Mouse (Mus musculus) retina, embryonic 14.5 days (tissue): Measurements from ENCODE around the gene Fjx1.
A peak's percentile ranks its signal among the peaks of the same experiment; 100 is the strongest.

Experiments
- DNase-seq: peaks from one replicate; pipeline ENCODE4 v3.0.0-alpha.2; 2015; ENCODE audit warnings: low spot score

The Fjx1 gene

GRCm38 (mm10) chr2:102426434-102426833 is 25.9 kb downstream of the Fjx1 start:
- DNase-seq = no peak

GRCm38 (mm10) chr2:102416149-102416743 is 36.1 kb downstream of the Fjx1 start:
- DNase-seq = no peak

GRCm38 (mm10) chr2:102412738-102413137 is 39.6 kb downstream of the Fjx1 start:
- no peak for DNase-seq

GRCm38 (mm10) chr2:102410615-102411014 is 41.7 kb downstream of the Fjx1 start:
- DNase-seq = no peak

GRCm38 (mm10) chr2:102409741-102410140 is 42.6 kb downstream of the Fjx1 start:
- DNase-seq = no peak

- peak; percentile 60 for DNase-seq
Observed at GRCm38 (mm10) chr2:102407363-102408184, 44.7 kb downstream of the Fjx1 start, which contains the start of gene Trim44. TSS of gene Trim44 (minus strand) at chr2:102407828.

- no peak for DNase-seq
Observed at GRCm38 (mm10) chr2:102406324-102407304, 45.7 kb downstream of the Fjx1 start.

GRCm38 (mm10) chr2:102403982-102404381 is 48.3 kb downstream of the Fjx1 start:
- no peak for DNase-seq

GRCm38 (mm10) chr2:102403306-102403705 is 49.0 kb downstream of the Fjx1 start:
- DNase-seq = no peak

- no peak for DNase-seq
Observed at GRCm38 (mm10) chr2:102401352-102401692, 51.0 kb downstream of the Fjx1 start.

- peak; percentile 78 for DNase-seq
Observed at GRCm38 (mm10) chr2:102400605-102401351, 51.5 kb downstream of the Fjx1 start.

- DNase-seq = no peak
Observed at GRCm38 (mm10) chr2:102399864-102400604, 52.3 kb downstream of the Fjx1 start.
